Mouse (Mus musculus): ENCODE measurements around the gene Tpp1.

Gene Tpp1

GRCm38 (mm10) chr7:105751491-105752433 lies at the start of gene Tpp1:
Gene Tpp1, minus strand, starts transcription at chr7:105752235.
- in situ Hi-C loops (cut with MboI; ENCODE audit: low pct_unique_long_range_greater_than_20kb in 1 of 2, low sequenced_read_pairs in 2 of 2, unreplicated experiment in 1 of 2): no loop called here

GRCm38 (mm10) chr7:105796972-105797371 lies 44.9 kb upstream of the Tpp1 start:
- in situ Hi-C loops (cut with MboI; ENCODE audit: low pct_unique_long_range_greater_than_20kb in 1 of 2, low sequenced_read_pairs in 2 of 2, unreplicated experiment in 1 of 2): no loop called here

GRCm38 (mm10) chr7:105795759-105796366 lies 43.8 kb upstream of the Tpp1 start:
- in situ Hi-C loops (cut with MboI; ENCODE audit: low pct_unique_long_range_greater_than_20kb in 1 of 2, low sequenced_read_pairs in 2 of 2, unreplicated experiment in 1 of 2): no loop called here

GRCm38 (mm10) chr7:105793701-105794100 lies 41.7 kb upstream of the Tpp1 start:
- in situ Hi-C loops (cut with MboI; ENCODE audit: low pct_unique_long_range_greater_than_20kb in 1 of 2, low sequenced_read_pairs in 2 of 2, unreplicated experiment in 1 of 2): no loop called here

GRCm38 (mm10) chr7:105791147-105791546 lies 39.1 kb upstream of the Tpp1 start:
- in situ Hi-C loops (cut with MboI; ENCODE audit: low pct_unique_long_range_greater_than_20kb in 1 of 2, low sequenced_read_pairs in 2 of 2, unreplicated experiment in 1 of 2): no loop called here

- in situ Hi-C loops (cut with MboI; ENCODE audit: low pct_unique_long_range_greater_than_20kb in 1 of 2, low sequenced_read_pairs in 2 of 2, unreplicated experiment in 1 of 2): no loop called here
Observed at GRCm38 (mm10) chr7:105787285-105788140, 35.5 kb upstream of the Tpp1 start, which contains the start of gene Dchs1. Gene Dchs1, minus strand, starts transcription at chr7:105787654.

GRCm38 (mm10) chr7:105786506-105787284 lies 34.7 kb upstream of the Tpp1 start:
- in situ Hi-C loops (cut with MboI; ENCODE audit: low pct_unique_long_range_greater_than_20kb in 1 of 2, low sequenced_read_pairs in 2 of 2, unreplicated experiment in 1 of 2): no loop called here

GRCm38 (mm10) chr7:105784556-105784955 lies 32.5 kb upstream of the Tpp1 start:
- in situ Hi-C loops (cut with MboI; ENCODE audit: low pct_unique_long_range_greater_than_20kb in 1 of 2, low sequenced_read_pairs in 2 of 2, unreplicated experiment in 1 of 2): no loop called here

- in situ Hi-C loops (cut with MboI; ENCODE audit: low pct_unique_long_range_greater_than_20kb in 1 of 2, low sequenced_read_pairs in 2 of 2, unreplicated experiment in 1 of 2): no loop called here
Observed at GRCm38 (mm10) chr7:105783861-105784260, 31.8 kb upstream of the Tpp1 start.

- in situ Hi-C loops (cut with MboI; ENCODE audit: low pct_unique_long_range_greater_than_20kb in 1 of 2, low sequenced_read_pairs in 2 of 2, unreplicated experiment in 1 of 2): no loop called here
Observed at GRCm38 (mm10) chr7:105778553-105779265, 26.7 kb upstream of the Tpp1 start.

GRCm38 (mm10) chr7:105777797-105778552 lies 25.9 kb upstream of the Tpp1 start:
- in situ Hi-C loops (cut with MboI; ENCODE audit: low pct_unique_long_range_greater_than_20kb in 1 of 2, low sequenced_read_pairs in 2 of 2, unreplicated experiment in 1 of 2): no loop called here

- in situ Hi-C loops (cut with MboI; ENCODE audit: low pct_unique_long_range_greater_than_20kb in 1 of 2, low sequenced_read_pairs in 2 of 2, unreplicated experiment in 1 of 2): no loop called here
Observed at GRCm38 (mm10) chr7:105777316-105777715, 25.3 kb upstream of the Tpp1 start.

- in situ Hi-C loops (cut with MboI; ENCODE audit: low pct_unique_long_range_greater_than_20kb in 1 of 2, low sequenced_read_pairs in 2 of 2, unreplicated experiment in 1 of 2): no loop called here
Observed at GRCm38 (mm10) chr7:105776026-105776425, 24.0 kb upstream of the Tpp1 start.

GRCm38 (mm10) chr7:105774661-105775060 lies 22.6 kb upstream of the Tpp1 start:
- in situ Hi-C loops (cut with MboI; ENCODE audit: low pct_unique_long_range_greater_than_20kb in 1 of 2, low sequenced_read_pairs in 2 of 2, unreplicated experiment in 1 of 2): no loop called here

- in situ Hi-C loops (cut with MboI; ENCODE audit: low pct_unique_long_range_greater_than_20kb in 1 of 2, low sequenced_read_pairs in 2 of 2, unreplicated experiment in 1 of 2): no loop called here
Observed at GRCm38 (mm10) chr7:105773041-105773440, 21.0 kb upstream of the Tpp1 start.

- in situ Hi-C loops (cut with MboI; ENCODE audit: low pct_unique_long_range_greater_than_20kb in 1 of 2, low sequenced_read_pairs in 2 of 2, unreplicated experiment in 1 of 2): no loop called here
Observed at GRCm38 (mm10) chr7:105772331-105772730, 20.3 kb upstream of the Tpp1 start.

- in situ Hi-C loops (cut with MboI; ENCODE audit: low pct_unique_long_range_greater_than_20kb in 1 of 2, low sequenced_read_pairs in 2 of 2, unreplicated experiment in 1 of 2): no loop called here
Observed at GRCm38 (mm10) chr7:105769959-105770358, 17.9 kb upstream of the Tpp1 start.
